ENCODE assay signal across 31 mouse cellular contexts in genomic region chr10:45318922-45319321, GRCm38 (mm10). TPM values are rescaled to one million over a fixed set of nuclear protein-coding genes. Genes with fewer than 3 reads are reported as not detected.
"Had no signal": no experiment of that assay in that cellular context is flagged by ENCODE, and none has a peak within 500 bp of the region (broad histone marks: within the 10 kb centered on the region; RNA-seq: fewer than 3 reads in every experiment).

No protein-coding gene starts in this region.

- ATAC-seq: forebrain, embryonic 13.5 days; forebrain, embryonic 15.5 days; forebrain, embryonic 16.5 days; forebrain, postnatal 0 days had no signal

- H3K4me2 ChIP-seq: embryonic facial prominence, embryonic 12.5 days; embryonic facial prominence, embryonic 13.5 days; embryonic facial prominence, embryonic 15.5 days; forebrain, embryonic 12.5 days; forebrain, embryonic 13.5 days; forebrain, embryonic 15.5 days had no signal

- H3K27ac ChIP-seq: embryonic facial prominence, embryonic 10.5 days; embryonic facial prominence, embryonic 12.5 days; embryonic facial prominence, embryonic 13.5 days; embryonic facial prominence, embryonic 15.5 days; forebrain, embryonic 10.5 days; forebrain, embryonic 12.5 days; forebrain, embryonic 13.5 days; forebrain, embryonic 15.5 days; gastrocnemius, adult 2 months; heart, adult 2 months had no signal

- H3K9ac ChIP-seq: embryonic facial prominence, embryonic 12.5 days; embryonic facial prominence, embryonic 13.5 days; embryonic facial prominence, embryonic 15.5 days; forebrain, embryonic 12.5 days; forebrain, embryonic 13.5 days; forebrain, embryonic 15.5 days; forebrain, postnatal 0 days had no signal

- DNase-seq: cerebellum, adult 18-20 months; cerebellum, adult 2 months; cerebellum, adult 8-10 months; cerebellum, adult 9-10 months; cerebellum, adult 9-11 months; cerebellum, postnatal 10 days; cerebellum, postnatal 14 days; cerebellum, postnatal 25 days; cerebellum, postnatal 36 days; embryo, embryonic 11 days; forebrain, postnatal 0 days; gastrocnemius, adult 2 months; gastrocnemius, postnatal 10 days; gastrocnemius, postnatal 14 days; gastrocnemius, postnatal 25 days; gastrocnemius, postnatal 36 days; heart, adult 11 months; heart, adult 18-20 months; heart, adult 2 months had no signal

- H3K9me3 ChIP-seq: embryonic facial prominence, embryonic 10.5 days; embryonic facial prominence, embryonic 13.5 days; embryonic facial prominence, embryonic 15.5 days; forebrain, embryonic 10.5 days; forebrain, embryonic 13.5 days; forebrain, embryonic 15.5 days had no signal

- H3K36me3 ChIP-seq: embryonic facial prominence, embryonic 10.5 days; embryonic facial prominence, embryonic 12.5 days; embryonic facial prominence, embryonic 13.5 days; embryonic facial prominence, embryonic 15.5 days; forebrain, embryonic 10.5 days; forebrain, embryonic 12.5 days; forebrain, embryonic 15.5 days had no signal

- H3K27me3 ChIP-seq: embryonic facial prominence, embryonic 12.5 days; embryonic facial prominence, embryonic 13.5 days; embryonic facial prominence, embryonic 15.5 days; forebrain, embryonic 12.5 days had no signal

- H3K4me3 ChIP-seq: embryonic facial prominence, embryonic 10.5 days; embryonic facial prominence, embryonic 12.5 days; embryonic facial prominence, embryonic 13.5 days; embryonic facial prominence, embryonic 15.5 days; erythroblast, embryonic 14.5 days; forebrain, embryonic 10.5 days; forebrain, embryonic 12.5 days; forebrain, embryonic 13.5 days; forebrain, embryonic 15.5 days; gastrocnemius, adult 2 months; heart, adult 2 months had no signal

- H3K4me1 ChIP-seq: embryonic facial prominence, embryonic 10.5 days; embryonic facial prominence, embryonic 12.5 days; embryonic facial prominence, embryonic 13.5 days; embryonic facial prominence, embryonic 15.5 days; forebrain, embryonic 15.5 days had no signal

RNA-seq across cellular contexts. Expression of gene Bves, which starts 16.6 kb away (rescaled TPM):
- total RNA-seq: common myeloid progenitor, adult 5-6 weeks; granulocyte monocyte progenitor cell, adult 5-6 weeks had no signal
- polyA plus RNA-seq: erythroblast, embryonic 14.5 days had no signal
